Mouse (Mus musculus) bone marrow macrophage, adult 2 months (primary cell): ENCODE measurements around the gene Samd5. TPM values are rescaled to one million over a fixed set of nuclear protein-coding genes. Genes with fewer than 3 reads are reported as not detected.

Experiments
- H3K27ac ChIP-seq: 2 replicates; pipeline ENCODE4 v1.5.1; 2012; ENCODE audit warnings: low read depth, low read length; ENCODE audit not compliant: insufficient read depth
- H3K4me1 ChIP-seq: 2 replicates; pipeline ENCODE4 v1.6.1; 2012; ENCODE audit warnings: low read length; ENCODE audit not compliant: control insufficient read depth, insufficient read depth
- H3K4me3 ChIP-seq: 2 replicates; pipeline ENCODE4 v1.5.1; 2012; ENCODE audit warnings: mild to moderate bottlenecking, low read length, moderate library complexity; ENCODE audit not compliant: insufficient read depth
- CTCF ChIP-seq: IDR thresholded peaks from 2 replicates; pipeline ENCODE4 v1.5.1; 2012; ENCODE audit warnings: low read depth, mild to moderate bottlenecking, low read length, moderate library complexity
- POLR2A ChIP-seq: IDR thresholded peaks from 2 replicates; pipeline ENCODE4 v1.6.1; 2012; ENCODE audit warnings: mild to moderate bottlenecking, low read depth, low read length, borderline replicate concordance
- polyA plus RNA-seq: library from polyadenylated mRNA; stranded (reverse); fragments of >200 nt; gene quantifications from 2 replicates; pipeline ENCODE4 v1.2.4, GENCODE M21; 2012; ENCODE audit not compliant: missing spikeins, insufficient read depth, insufficient read length

Samd5 gene
- polyA plus RNA-seq, 1 experiment: not detected

GRCm38 (mm10) chr10:9693990-9694699, 19.1 kb upstream of the Samd5 start:
- Histone ChIP-seq H3K4me1 (no peaks in the 10 kb centered on the region), H3K27ac (no peak overlapping the region), H3K4me3 (no peak overlapping the region)
- TF ChIP-seq POLR2A: no peak
- TF ChIP-seq CTCF: no peak

GRCm38 (mm10) chr10:9680928-9681327, 5.9 kb upstream of the Samd5 start:
- Histone ChIP-seq H3K4me1 (no peaks in the 10 kb centered on the region), H3K4me3 (no peak overlapping the region), H3K27ac (no peak overlapping the region)
- TF ChIP-seq POLR2A (no peak), CTCF (no peak)

- Histone ChIP-seq H3K4me1 (no peaks in the 10 kb centered on the region), H3K27ac (no peak overlapping the region), H3K4me3 (no peak overlapping the region)
- TF ChIP-seq CTCF (no peak), POLR2A (no peak)
Measured at GRCm38 (mm10) chr10:9679911-9680310, 4.9 kb upstream of the Samd5 start.

GRCm38 (mm10) chr10:9678071-9678470, 3.1 kb upstream of the Samd5 start:
- Histone ChIP-seq H3K4me1 (no peaks in the 10 kb centered on the region; the same call in 1 of the 2 replicates), H3K27ac (no peak overlapping the region), H3K4me3 (no peak overlapping the region)
- TF ChIP-seq CTCF: no peak
- TF ChIP-seq POLR2A: no peak

- H3K4me3 ChIP-seq: peak overlapping the region; percentile 54
- TF ChIP-seq POLR2A (no peak), CTCF (peak; percentile 89)
- no peak overlapping the region for H3K27ac ChIP-seq
- H3K4me1 ChIP-seq: no peaks in the 10 kb centered on the region; the same call in 1 of the 2 replicates
Measured at GRCm38 (mm10) chr10:9676886-9677285, 1.9 kb upstream of the Samd5 start.

- no peaks in the 10 kb centered on the region; the same call in 1 of the 2 replicates for H3K4me1 ChIP-seq
- TF ChIP-seq POLR2A: no peak
- no peak for TF ChIP-seq CTCF
- no peak overlapping the region for H3K4me3 ChIP-seq
- H3K27ac ChIP-seq: no peak overlapping the region
Measured at GRCm38 (mm10) chr10:9676418-9676786, 1.4 kb upstream of the Samd5 start.

GRCm38 (mm10) chr10:9675550-9676417, 776 bp upstream of the Samd5 start:
- no peak overlapping the region for H3K27ac ChIP-seq
- H3K4me3 ChIP-seq: peak overlapping the region; percentile 44
- no peaks in the 10 kb centered on the region; the same call in 1 of the 2 replicates for H3K4me1 ChIP-seq
- no peak for TF ChIP-seq CTCF

GRCm38 (mm10) chr10:9673276-9673675, 1.7 kb downstream of the Samd5 start:
- Histone ChIP-seq H3K4me1 (no peaks in the 10 kb centered on the region; the same call in 1 of the 2 replicates), H3K27ac (no peak overlapping the region), H3K4me3 (no peak overlapping the region)
- TF ChIP-seq CTCF: no peak
- TF ChIP-seq POLR2A: no peak

GRCm38 (mm10) chr10:9672751-9673150, 2.3 kb downstream of the Samd5 start:
- Histone ChIP-seq H3K27ac (no peak overlapping the region), H3K4me3 (no peak overlapping the region), H3K4me1 (no peaks in the 10 kb centered on the region; the same call in 1 of the 2 replicates)
- TF ChIP-seq POLR2A: no peak

- no peak overlapping the region for H3K27ac ChIP-seq
- no peak for TF ChIP-seq CTCF
- TF ChIP-seq POLR2A: no peak
- no peak overlapping the region for H3K4me3 ChIP-seq
- H3K4me1 ChIP-seq: no peaks in the 10 kb centered on the region; the same call in 1 of the 2 replicates
Measured at GRCm38 (mm10) chr10:9670351-9670750, 4.7 kb downstream of the Samd5 start.
